Mouse (Mus musculus) spleen, adult 2 months (tissue): ENCODE results near the gene Capn10.

Experiments used
- CTCF ChIP-seq: fragments of 200-500 bp; IDR thresholded peaks from 2 replicates; pipeline ENCODE4 v1.5.1; 2011; ENCODE audit warnings: mild to moderate bottlenecking, inconsistent platforms; ENCODE audit not compliant: insufficient read depth, insufficient read length, insufficient replicate concordance; ENCODE audit errors: extremely low read depth
- POLR2A ChIP-seq: fragments of 200-500 bp; IDR thresholded peaks from 2 replicates; pipeline ENCODE4 v1.6.1; 2011; ENCODE audit warnings: low read depth, low read length, inconsistent platforms

GRCm38 (mm10) chr1:92914993-92915392 is 19.2 kb upstream of the Capn10 start:
- TF ChIP-seq CTCF (no peak), POLR2A (no peak)
